Mouse (Mus musculus) limb, embryonic 11.5 days (tissue): ENCODE data around the gene Yap1. TPM values are rescaled to one million over a fixed set of nuclear protein-coding genes. Genes with fewer than 3 reads are reported as not detected.
A peak's percentile ranks its signal among the peaks of the same experiment; 100 is the strongest.

Source experiments
- ATAC-seq: fragments of 200-750 bp; cut with Nextera tagmentation; 2 replicates; pipeline ENCODE4 v1.8.0; 2017; ENCODE audit warnings: low read depth; ENCODE audit not compliant: insufficient number of reproducible peaks, low FRiP score, low TSS enrichment
- DNase-seq: peaks from one replicate; pipeline ENCODE4 v3.0.0-alpha.2; 2015; ENCODE audit warnings: low spot score
- H3K27ac ChIP-seq: fragments of 300-500 bp; sonication (generic); replicated peaks from 2 replicates; pipeline ENCODE4 v1.5.1; 2014; ENCODE audit warnings: low read depth, mild to moderate bottlenecking, low read length
- H3K27me3 ChIP-seq: fragments of 300-500 bp; sonication (generic); 2 replicates; pipeline ENCODE4 v1.6.1; 2014; ENCODE audit warnings: mild to moderate bottlenecking, low read length, mixed read lengths; ENCODE audit not compliant: control insufficient read depth, insufficient read depth
- H3K36me3 ChIP-seq: fragments of 300-500 bp; sonication (generic); 2 replicates; pipeline ENCODE4 v1.6.1; 2014; ENCODE audit warnings: mild to moderate bottlenecking, low read length, moderate library complexity, mixed read lengths; ENCODE audit not compliant: control insufficient read depth, insufficient read depth
- H3K4me1 ChIP-seq: fragments of 300-500 bp; sonication (generic); 2 replicates; pipeline ENCODE4 v1.6.1; 2014; ENCODE audit warnings: low read length, mixed read lengths; ENCODE audit not compliant: control insufficient read depth, insufficient read depth
- H3K4me2 ChIP-seq: fragments of 300-500 bp; sonication (generic); 2 replicates; pipeline ENCODE4 v1.6.1; 2014; ENCODE audit warnings: low read depth, mild to moderate bottlenecking, moderate library complexity; ENCODE audit not compliant: severe bottlenecking
- H3K4me3 ChIP-seq: fragments of 300-500 bp; sonication (generic); 2 replicates; pipeline ENCODE4 v1.5.1; 2014; ENCODE audit warnings: low read depth, low read length
- H3K9ac ChIP-seq: fragments of 300-500 bp; sonication (generic); 2 replicates; pipeline ENCODE4 v1.6.1; 2014; ENCODE audit warnings: mild to moderate bottlenecking, low read length
- H3K9me3 ChIP-seq: fragments of 300-500 bp; sonication (generic); 2 replicates; pipeline ENCODE4 v1.6.1; 2016; ENCODE audit warnings: low read length; ENCODE audit not compliant: control insufficient read depth
- WGBS: fragments of 180-500 bp; shearing (Covaris S2); extraction: QIAGEN DNeasy Blood & Tissue Kit; methylation state at CpG from one replicate; pipeline ENCODE4 v1.1.7; 2014; 5-methylcytosine and 5-hydroxymethylcytosine counted together
- polyA plus RNA-seq: library from polyadenylated mRNA; unstranded; fragments of >200 nt; fragmentation: Nextera tagmentation; extraction: Ambion mirVana; gene quantifications from 2 replicates; pipeline ENCODE4 v1.2.1, GENCODE M21; 2014

Yap1 gene
- polyA plus RNA-seq, 1 experiment from 2014 or later: 53.8 TPM

- H3K4me3 ChIP-seq: no peak overlapping the region
- H3K4me2 ChIP-seq: no peak overlapping the region
- WGBS: 84% methylated on average over 4 of the region's 4 CpGs
- ATAC-seq (no peak), DNase-seq (no peak)
- H3K27ac ChIP-seq: no peak overlapping the region
- no peaks in the 10 kb centered on the region for H3K4me1 ChIP-seq
- no peaks in the 10 kb centered on the region for H3K9me3 ChIP-seq
- no peak overlapping the region for H3K9ac ChIP-seq
- peaks cover 4% of the 10 kb centered on the region; the same call in 1 of the 2 replicates for H3K36me3 ChIP-seq
- no peaks in the 10 kb centered on the region for H3K27me3 ChIP-seq
These were observed 20.1 kb downstream of the Yap1 start for GRCm38 (mm10) chr9:7984287-7984686.

- Histone ChIP-seq H3K27me3 (no peaks in the 10 kb centered on the region), H3K27ac (no peak overlapping the region), H3K4me3 (no peak overlapping the region), H3K9ac (no peak overlapping the region), H3K9me3 (no peaks in the 10 kb centered on the region), H3K4me1 (no peaks in the 10 kb centered on the region), H3K4me2 (no peak overlapping the region), H3K36me3 (peaks cover 2% of the 10 kb centered on the region; the same call in 1 of the 2 replicates)
- WGBS: 37% methylated on average over 2 of the region's 2 CpGs
- DNase-seq (no peak), ATAC-seq (no peak)
These were observed 20.7 kb downstream of the Yap1 start for GRCm38 (mm10) chr9:7983665-7984064.

GRCm38 (mm10) chr9:7980162-7980561 is 24.2 kb downstream of the Yap1 start:
- H3K4me3 ChIP-seq: no peak overlapping the region
- H3K27ac ChIP-seq: no peak overlapping the region
- no peak overlapping the region for H3K4me2 ChIP-seq
- 96% methylated on average over 2 of the region's 2 CpGs for WGBS
- no peaks in the 10 kb centered on the region for H3K27me3 ChIP-seq
- peaks cover 2% of the 10 kb centered on the region; the same call in 1 of the 2 replicates for H3K36me3 ChIP-seq
- no peak for DNase-seq
- no peak overlapping the region for H3K9ac ChIP-seq
- no peak for ATAC-seq
- no peaks in the 10 kb centered on the region for H3K9me3 ChIP-seq
- H3K4me1 ChIP-seq: no peaks in the 10 kb centered on the region

- DNase-seq (no peak), ATAC-seq (no peak)
- Histone ChIP-seq H3K9me3 (no peaks in the 10 kb centered on the region), H3K4me1 (no peaks in the 10 kb centered on the region), H3K27me3 (no peaks in the 10 kb centered on the region), H3K4me3 (no peak overlapping the region), H3K4me2 (no peak overlapping the region), H3K36me3 (peaks cover 2% of the 10 kb centered on the region; the same call in 1 of the 2 replicates), H3K27ac (no peak overlapping the region), H3K9ac (no peak overlapping the region)
- 93% methylated on average over 11 of the region's 11 CpGs for WGBS
These were observed 25.1 kb downstream of the Yap1 start for GRCm38 (mm10) chr9:7979153-7979916.

GRCm38 (mm10) chr9:7978502-7978901 is 25.9 kb downstream of the Yap1 start:
- Histone ChIP-seq H3K27me3 (no peaks in the 10 kb centered on the region), H3K4me2 (no peak overlapping the region), H3K4me1 (no peaks in the 10 kb centered on the region), H3K9me3 (no peaks in the 10 kb centered on the region), H3K9ac (no peak overlapping the region), H3K27ac (no peak overlapping the region), H3K4me3 (no peak overlapping the region), H3K36me3 (peaks cover 5% of the 10 kb centered on the region; the same call in 1 of the 2 replicates)
- ATAC-seq: no peak
- WGBS: 93% methylated on average over 3 of the region's 3 CpGs
- no peak for DNase-seq

GRCm38 (mm10) chr9:7977587-7977986 is 26.8 kb downstream of the Yap1 start:
- ATAC-seq (no peak), DNase-seq (no peak)
- H3K9me3 ChIP-seq: no peaks in the 10 kb centered on the region
- peaks cover 8% of the 10 kb centered on the region; the same call in 1 of the 2 replicates for H3K36me3 ChIP-seq
- no peaks in the 10 kb centered on the region for H3K4me1 ChIP-seq
- H3K4me2 ChIP-seq: no peak overlapping the region
- H3K4me3 ChIP-seq: no peak overlapping the region
- H3K27ac ChIP-seq: no peak overlapping the region
- 85% methylated on average over 5 of the region's 5 CpGs for WGBS
- no peaks in the 10 kb centered on the region for H3K27me3 ChIP-seq
- H3K9ac ChIP-seq: no peak overlapping the region

- DNase-seq (no peak), ATAC-seq (no peak)
- Histone ChIP-seq H3K36me3 (peaks cover 10% of the 10 kb centered on the region; the same call in 1 of the 2 replicates), H3K27ac (no peak overlapping the region), H3K4me2 (no peak overlapping the region), H3K27me3 (no peaks in the 10 kb centered on the region), H3K9ac (0 out of 2 replicates have a peak overlapping the region, but pooled peaks have one; percentile 5), H3K4me3 (no peak overlapping the region), H3K9me3 (no peaks in the 10 kb centered on the region), H3K4me1 (no peaks in the 10 kb centered on the region)
- WGBS: 62% methylated on average over 2 of the region's 2 CpGs
These were observed 32.4 kb downstream of the Yap1 start for GRCm38 (mm10) chr9:7971993-7972392.

- Histone ChIP-seq H3K9ac (no peak overlapping the region), H3K27ac (no peak overlapping the region), H3K36me3 (peaks cover 3% of the 10 kb centered on the region; the same call in 1 of the 2 replicates), H3K4me2 (no peak overlapping the region), H3K4me3 (no peak overlapping the region), H3K9me3 (no peaks in the 10 kb centered on the region), H3K4me1 (peaks cover 4% of the 10 kb centered on the region), H3K27me3 (no peaks in the 10 kb centered on the region)
- ATAC-seq (no peak), DNase-seq (no peak)
- WGBS: 85% methylated on average over 1 of the region's 1 CpGs
These were observed 36.4 kb downstream of the Yap1 start for GRCm38 (mm10) chr9:7967980-7968379.
